Comparison of ENCODE assay signal across 24 mouse cellular contexts in the genomic region with DNA sequence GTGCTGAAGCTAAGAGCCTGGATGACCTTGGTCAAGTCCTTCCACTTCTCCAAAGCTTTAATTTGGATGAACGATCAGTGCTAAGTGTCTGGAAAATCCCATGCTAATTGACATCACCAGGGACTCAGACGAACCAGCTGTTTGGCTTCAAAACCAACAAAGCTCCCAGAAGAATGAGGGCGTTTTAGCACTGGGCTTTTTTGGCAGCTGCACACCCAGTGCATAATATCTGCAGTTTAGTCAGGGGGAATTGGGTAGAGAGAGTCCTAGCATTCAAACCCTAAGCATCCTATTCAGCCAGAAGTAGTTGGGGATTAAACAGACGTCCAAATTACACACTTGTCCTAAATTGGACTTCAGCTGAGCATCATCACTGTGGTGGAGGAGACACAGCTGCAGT. TPM values are rescaled to one million over a fixed set of nuclear protein-coding genes. Genes with fewer than 3 reads are reported as not detected.
DNase-seq lines count a peak whose midpoint lies in the region; ATAC-seq lines count a peak whose summit lies in the region.
"Had no signal": no experiment of that assay in that cellular context is flagged by ENCODE, and none has a peak within 500 bp of the region (broad histone marks: within the 10 kb centered on the region; RNA-seq: fewer than 3 reads in every experiment).

No protein-coding gene starts in this region.

- no peak overlapping the region for H3K27ac ChIP-seq in forebrain, embryonic 13.5 days
- no peak overlapping the region for H3K27ac ChIP-seq in forebrain, embryonic 12.5 days
- H3K27ac ChIP-seq in forebrain, embryonic 16.5 days (ENCODE audit: low read length) = no peak overlapping the region
- H3K27ac ChIP-seq: embryonic facial prominence, embryonic 15.5 days; hindbrain, embryonic 10.5 days; limb, embryonic 12.5 days; liver, embryonic 13.5 days; lung, embryonic 15.5 days; midbrain, embryonic 12.5 days; neural tube, embryonic 12.5 days had no signal

- ATAC-seq in forebrain, embryonic 13.5 days = peak; percentile 30; the same call in 1 of the 2 replicates
- no peak for ATAC-seq in forebrain, embryonic 12.5 days (ENCODE audit: low FRiP score)
- ATAC-seq in forebrain, embryonic 16.5 days = peak; percentile 80
- ATAC-seq: Patski had no signal

- H3K27me3 ChIP-seq in forebrain, embryonic 13.5 days = no peaks in the 10 kb centered on the region
- H3K27me3 ChIP-seq in forebrain, embryonic 12.5 days = no peaks in the 10 kb centered on the region
- no peaks in the 10 kb centered on the region for H3K27me3 ChIP-seq in forebrain, embryonic 16.5 days (replicated peaks; ENCODE audit: control insufficient read depth, insufficient read depth, low read length)
- H3K27me3 ChIP-seq: embryonic facial prominence, embryonic 15.5 days; limb, embryonic 12.5 days; liver, embryonic 13.5 days; lung, embryonic 15.5 days; midbrain, embryonic 12.5 days; neural tube, embryonic 12.5 days had no signal

- no peak overlapping the region for H3K4me2 ChIP-seq in forebrain, embryonic 13.5 days
- no peak overlapping the region for H3K4me2 ChIP-seq in forebrain, embryonic 12.5 days
- H3K4me2 ChIP-seq in forebrain, embryonic 16.5 days (ENCODE audit: low read length) = no peak overlapping the region
- H3K4me2 ChIP-seq: embryonic facial prominence, embryonic 15.5 days; limb, embryonic 12.5 days; liver, embryonic 13.5 days; lung, embryonic 15.5 days; midbrain, embryonic 12.5 days; neural tube, embryonic 12.5 days had no signal

- WGBS in forebrain, embryonic 13.5 days = 15% methylated on average over 4 of the region's 4 CpGs
- 30% methylated on average over 4 of the region's 4 CpGs for WGBS in forebrain, embryonic 12.5 days
- WGBS in forebrain, embryonic 16.5 days = 13% methylated on average over 4 of the region's 4 CpGs

- no peak overlapping the region for H3K9ac ChIP-seq in forebrain, embryonic 13.5 days
- no peak overlapping the region for H3K9ac ChIP-seq in forebrain, embryonic 12.5 days
- H3K9ac ChIP-seq in forebrain, embryonic 16.5 days (replicated peaks; ENCODE audit: low read depth, low read length) = no peak overlapping the region
- H3K9ac ChIP-seq: embryonic facial prominence, embryonic 15.5 days; limb, embryonic 12.5 days; liver, embryonic 13.5 days; lung, embryonic 15.5 days; midbrain, embryonic 12.5 days; neural tube, embryonic 12.5 days had no signal

- peaks cover 9% of the 10 kb centered on the region; the same call in 1 of the 2 replicates for H3K4me1 ChIP-seq in forebrain, embryonic 13.5 days
- H3K4me1 ChIP-seq in forebrain, embryonic 12.5 days = peaks cover 7% of the 10 kb centered on the region; the same call in 1 of the 2 replicates
- H3K4me1 ChIP-seq in forebrain, embryonic 16.5 days (replicated peaks; ENCODE audit: control insufficient read depth, insufficient read depth, low read length) = peaks cover 5% of the 10 kb centered on the region; the same call in 1 of the 2 replicates
- H3K4me1 ChIP-seq: limb, embryonic 12.5 days; liver, embryonic 13.5 days; lung, embryonic 15.5 days; neural tube, embryonic 12.5 days had no signal

- H3K4me3 ChIP-seq in forebrain, embryonic 13.5 days = no peak overlapping the region
- no peak overlapping the region for H3K4me3 ChIP-seq in forebrain, embryonic 12.5 days (replicated peaks)
- no peak overlapping the region for H3K4me3 ChIP-seq in forebrain, embryonic 16.5 days (replicated peaks; ENCODE audit: low read length)
- H3K4me3 ChIP-seq: embryonic facial prominence, embryonic 15.5 days; hindbrain, embryonic 10.5 days; limb, embryonic 12.5 days; liver, embryonic 13.5 days; lung, embryonic 15.5 days; midbrain, embryonic 12.5 days; neural tube, embryonic 12.5 days had no signal

- DNase-seq in heart, adult 11 months = peak; percentile 88
- no peak for DNase-seq in heart, adult 8-10 months (ENCODE audit: low spot score)
- DNase-seq in left cerebral cortex, postnatal 14 days (ENCODE audit: low spot score in 2 of 2) = peak; percentile 15 to 35
- no peak for DNase-seq in left cerebral cortex, adult 11 months (ENCODE audit: low spot score)
- no peak for DNase-seq in MN1 (ENCODE audit: low spot score)
- DNase-seq: cerebellum, adult 2 months; cerebellum, postnatal 36 days; kidney, adult 2 months; kidney, postnatal 4 days; layer of hippocampus, adult 9-11 months; liver, embryonic 13.5 days; thymus, postnatal 36 days had no signal

- H3K9me3 ChIP-seq in forebrain, embryonic 13.5 days (replicated peaks) = no peaks in the 10 kb centered on the region
- H3K9me3 ChIP-seq in forebrain, embryonic 12.5 days = no peaks in the 10 kb centered on the region
- no peaks in the 10 kb centered on the region for H3K9me3 ChIP-seq in forebrain, embryonic 16.5 days (ENCODE audit: control insufficient read depth, low read length)
- H3K9me3 ChIP-seq: embryonic facial prominence, embryonic 15.5 days; hindbrain, embryonic 10.5 days; limb, embryonic 12.5 days; liver, embryonic 13.5 days; lung, embryonic 15.5 days; midbrain, embryonic 12.5 days had no signal

- no peaks in the 10 kb centered on the region for H3K36me3 ChIP-seq in forebrain, embryonic 13.5 days (ENCODE audit: poor library complexity, severe bottlenecking)
- H3K36me3 ChIP-seq in forebrain, embryonic 12.5 days (replicated peaks) = no peaks in the 10 kb centered on the region
- no peaks in the 10 kb centered on the region for H3K36me3 ChIP-seq in forebrain, embryonic 16.5 days (ENCODE audit: control insufficient read depth, insufficient read depth)
- H3K36me3 ChIP-seq: embryonic facial prominence, embryonic 15.5 days; hindbrain, embryonic 10.5 days; limb, embryonic 12.5 days; liver, embryonic 13.5 days; lung, embryonic 15.5 days; midbrain, embryonic 12.5 days; neural tube, embryonic 12.5 days had no signal

- intact Hi-C loops in left cerebral cortex, postnatal 14 days (cut with DNase I) = no loop called here

RNA-seq across cellular contexts. Expression of a gene that starts 29.2 kb away (rescaled TPM):
- polyA plus RNA-seq in forebrain, embryonic 13.5 days (2015; fragmentation: Nextera tagmentation; extraction: Ambion mirVana) = 2.2 and 2.6 TPM in 2 replicates
- polyA plus RNA-seq in forebrain, embryonic 12.5 days (2016; fragmentation: Nextera tagmentation; extraction: Ambion mirVana) = 1.5 and 2.0 TPM in 2 replicates
- 1 to 10 TPM in 1 of 4 experiments, under 1 TPM in 3; 0.66 to 1.2 (median 0.76) TPM for total RNA-seq in heart, adult 8-10 months (2022)
- total RNA-seq in left cerebral cortex, postnatal 14 days (2021) = 10 to 100 TPM; 14.6 to 15.2 TPM
- 3.1 and 3.8 TPM in 2 replicates for polyA plus RNA-seq in forebrain, embryonic 16.5 days (2015; fragmentation: Nextera tagmentation; extraction: Ambion mirVana)
- total RNA-seq: megakaryocyte progenitor cell, adult 5-6 weeks; monocyte, adult 5-6 weeks had no signal
- polyA plus RNA-seq: Patski had no signal

Comparison
In these comparisons a context has a peak if more than half of its experiments do, and no peak if none do; other contexts are left out.
1. DNase-seq: peak in heart, adult 11 months (single experiment) and left cerebral cortex, postnatal 14 days (2 of 2); none in heart, adult 8-10 months (single experiment), left cerebral cortex, adult 11 months (single experiment) and MN1 (single experiment).